Mouse (Mus musculus) midbrain, embryonic 11.5 days (tissue): ENCODE data around the gene Pfdn5. TPM values are rescaled to one million over a fixed set of nuclear protein-coding genes. Genes with fewer than 3 reads are reported as not detected.
A peak's percentile ranks its signal among the peaks of the same experiment; 100 is the strongest.

ENCODE experiments used
- ATAC-seq: fragments of 200-750 bp; cut with Nextera tagmentation; 2 replicates; pipeline ENCODE4 v1.8.0; 2017; ENCODE audit warnings: moderate TSS enrichment, moderate library complexity; ENCODE audit not compliant: low FRiP score
- DNase-seq: peaks from one replicate; pipeline ENCODE4 v3.0.0; 2015; ENCODE audit warnings: low spot score; ENCODE audit errors: missing footprints
- H3K27ac ChIP-seq: fragments of 300-500 bp; sonication (generic); 2 replicates; pipeline ENCODE4 v1.5.1; 2014; ENCODE audit warnings: low read depth, low read length
- H3K27me3 ChIP-seq: fragments of 300-500 bp; sonication (generic); 2 replicates; pipeline ENCODE4 v1.6.1; 2014; ENCODE audit warnings: mild to moderate bottlenecking, low read length, moderate library complexity, mixed read lengths; ENCODE audit not compliant: control insufficient read depth, insufficient read depth
- H3K36me3 ChIP-seq: fragments of 300-500 bp; sonication (generic); 2 replicates; pipeline ENCODE4 v1.6.1; 2014; ENCODE audit warnings: mild to moderate bottlenecking, low read length, moderate library complexity, mixed read lengths; ENCODE audit not compliant: control insufficient read depth, insufficient read depth
- H3K4me1 ChIP-seq: fragments of 300-500 bp; sonication (generic); 2 replicates; pipeline ENCODE4 v1.6.1; 2014; ENCODE audit warnings: low read length; ENCODE audit not compliant: control insufficient read depth, insufficient read depth
- H3K4me2 ChIP-seq: fragments of 300-500 bp; sonication (generic); 2 replicates; pipeline ENCODE4 v1.6.1; 2014; ENCODE audit warnings: mild to moderate bottlenecking, moderate library complexity
- H3K4me3 ChIP-seq: fragments of 300-500 bp; sonication (generic); 2 replicates; pipeline ENCODE4 v1.5.1; 2014; ENCODE audit warnings: low read depth, low read length
- H3K9ac ChIP-seq: fragments of 300-500 bp; sonication (generic); 2 replicates; pipeline ENCODE4 v1.6.1; 2014; ENCODE audit warnings: low read length
- H3K9me3 ChIP-seq: fragments of 300-500 bp; sonication (generic); 2 replicates; pipeline ENCODE4 v1.6.1; 2016; ENCODE audit warnings: low read length; ENCODE audit not compliant: control insufficient read depth
- WGBS: fragments of 180-500 bp; shearing (Covaris S2); extraction: QIAGEN DNeasy Blood & Tissue Kit; methylation state at CpG from one replicate; pipeline ENCODE4 v1.1.7; 2014; 5-methylcytosine and 5-hydroxymethylcytosine counted together
- polyA plus RNA-seq: library from polyadenylated mRNA; unstranded; fragments of >200 nt; fragmentation: Nextera tagmentation; extraction: Ambion mirVana; gene quantifications from 2 replicates; pipeline ENCODE4 v1.2.1, GENCODE M21; 2014

Pfdn5 gene
- polyA plus RNA-seq, 1 experiment from 2014 or later: 404 TPM

GRCm38 (mm10) chr15:102295633-102296367 lies 30.1 kb upstream of the Pfdn5 start, which contains the start of gene Espl1:
Gene Espl1 (plus strand): TSS chr15:102296266.
- peaks cover 4% of the 10 kb centered on the region for H3K4me1 ChIP-seq
- H3K9me3 ChIP-seq: no peaks in the 10 kb centered on the region
- no peak within 1 kb of the TSS for H3K27ac ChIP-seq
- no peaks in the 10 kb centered on the region for H3K27me3 ChIP-seq
- H3K4me3 ChIP-seq: peak within 1 kb of the TSS; percentile 71
- ATAC-seq (peak; percentile 100), DNase-seq (peak; percentile 99)
- peak within 1 kb of the TSS; percentile 66 for H3K9ac ChIP-seq
- peak within 1 kb of the TSS; percentile 82 for H3K4me2 ChIP-seq
- 9% methylated on average over 25 of the region's 25 CpGs for WGBS
- peaks cover 17% of the 10 kb centered on the region for H3K36me3 ChIP-seq

GRCm38 (mm10) chr15:102296368-102297006 lies 29.4 kb upstream of the Pfdn5 start:
- 5% methylated on average over 24 of the region's 24 CpGs for WGBS

DNA sequence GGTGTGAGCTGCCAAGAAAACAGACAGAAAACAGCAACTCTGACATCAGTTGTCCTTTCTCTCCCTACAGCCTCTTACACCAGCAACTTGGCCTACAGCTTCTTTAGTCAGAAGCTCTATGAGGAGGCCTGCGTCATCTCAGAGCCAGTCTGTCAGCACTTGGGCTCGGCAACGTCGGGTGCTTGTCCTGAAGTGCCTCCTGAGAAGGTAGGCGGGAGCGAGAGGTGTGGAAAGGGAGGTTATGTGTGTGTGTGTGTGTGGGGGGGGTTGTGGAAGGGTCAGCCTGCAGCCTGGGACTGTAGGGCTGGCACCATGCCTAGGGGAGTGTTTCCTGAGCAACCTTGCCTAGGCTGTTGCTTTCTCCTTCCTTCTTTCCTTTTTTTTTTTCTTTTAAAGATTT lies 23.4 kb upstream of the Pfdn5 start:
- DNase-seq (no peak), ATAC-seq (no peak)
- Histone ChIP-seq H3K4me2 (no peak overlapping the region), H3K9ac (no peak overlapping the region), H3K4me3 (no peak overlapping the region), H3K36me3 (peaks cover 45% of the 10 kb centered on the region), H3K9me3 (no peaks in the 10 kb centered on the region), H3K4me1 (no peaks in the 10 kb centered on the region), H3K27me3 (no peaks in the 10 kb centered on the region), H3K27ac (no peak overlapping the region)
- 92% methylated on average over 6 of the region's 6 CpGs for WGBS

More at GRCm38 (mm10) chr15:102296368-102297006, 29.4 kb upstream of the Pfdn5 start:
- H3K4me2 ChIP-seq: peak overlapping the region; percentile 82
- H3K27me3 ChIP-seq: no peaks in the 10 kb centered on the region
- H3K9me3 ChIP-seq: no peaks in the 10 kb centered on the region
- no peak overlapping the region for H3K27ac ChIP-seq
- peak; percentile 72 for ATAC-seq
- peak overlapping the region; percentile 66 for H3K9ac ChIP-seq
- H3K4me1 ChIP-seq: peaks cover 4% of the 10 kb centered on the region
- H3K36me3 ChIP-seq: peaks cover 23% of the 10 kb centered on the region
- DNase-seq: no peak
- H3K4me3 ChIP-seq: peak overlapping the region; percentile 71

DNA sequence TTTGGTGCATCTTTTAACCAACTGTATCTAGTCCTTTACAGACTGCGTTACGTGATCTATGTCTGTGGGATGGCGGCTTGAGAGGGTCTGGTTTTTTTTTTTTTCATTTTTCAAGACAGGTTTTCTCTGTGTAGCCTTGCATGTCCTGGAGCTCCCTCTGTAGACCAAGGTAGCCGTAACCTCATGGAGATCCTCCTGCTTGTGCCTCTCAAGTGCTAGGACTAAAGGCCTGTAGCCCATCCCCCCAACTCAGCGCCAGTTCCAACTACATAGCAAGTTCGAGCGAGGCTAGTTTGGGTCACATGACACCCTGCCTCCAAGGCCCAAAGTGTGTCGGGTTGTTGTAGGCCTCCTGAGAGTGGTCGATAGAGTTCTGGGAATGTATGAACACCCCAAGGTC lies 17.2 kb upstream of the Pfdn5 start:
- Histone ChIP-seq H3K4me2 (no peak overlapping the region), H3K27me3 (no peaks in the 10 kb centered on the region), H3K4me3 (no peak overlapping the region), H3K9ac (no peak overlapping the region), H3K9me3 (no peaks in the 10 kb centered on the region), H3K36me3 (peaks cover 31% of the 10 kb centered on the region), H3K27ac (no peak overlapping the region), H3K4me1 (no peaks in the 10 kb centered on the region)
- DNase-seq (peak; percentile 35), ATAC-seq (no peak)
- 92% methylated on average over 9 of the region's 9 CpGs for WGBS

- H3K4me3 ChIP-seq: no peak overlapping the region
- H3K36me3 ChIP-seq: peaks cover 28% of the 10 kb centered on the region
- DNase-seq (peak; percentile 59), ATAC-seq (no peak)
- no peaks in the 10 kb centered on the region for H3K27me3 ChIP-seq
- H3K4me2 ChIP-seq: no peak overlapping the region
- 91% methylated on average over 10 of the region's 10 CpGs for WGBS
- no peaks in the 10 kb centered on the region for H3K9me3 ChIP-seq
- H3K4me1 ChIP-seq: no peaks in the 10 kb centered on the region
- H3K9ac ChIP-seq: no peak overlapping the region
- no peak overlapping the region for H3K27ac ChIP-seq
Measured at GRCm38 (mm10) chr15:102310074-102310845, 15.7 kb upstream of the Pfdn5 start.

DNA sequence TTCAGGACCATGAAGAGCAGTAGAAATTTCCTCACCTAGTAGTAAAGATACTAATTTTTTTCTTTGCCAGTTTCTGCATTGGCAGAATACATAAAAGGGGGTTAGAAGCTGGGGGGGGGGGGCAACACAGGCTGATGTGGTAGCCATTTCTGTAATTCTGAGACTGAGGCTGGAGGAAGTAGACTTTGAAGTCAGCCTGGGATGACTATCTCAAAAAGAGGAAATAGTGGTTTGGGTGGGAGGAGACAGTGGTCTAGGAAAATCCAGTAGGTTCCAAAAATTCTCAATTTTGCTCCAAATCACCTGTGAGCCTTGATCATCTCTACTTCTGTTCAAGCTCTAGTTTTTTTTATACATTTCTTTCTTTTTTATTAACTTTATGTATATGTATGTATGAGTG lies 14.4 kb upstream of the Pfdn5 start:
- H3K9me3 ChIP-seq: no peaks in the 10 kb centered on the region
- DNase-seq: peak; percentile 75
- H3K4me2 ChIP-seq: no peak overlapping the region
- H3K36me3 ChIP-seq: peaks cover 24% of the 10 kb centered on the region
- no peak for ATAC-seq
- H3K27me3 ChIP-seq: no peaks in the 10 kb centered on the region
- no peak overlapping the region for H3K4me3 ChIP-seq
- H3K4me1 ChIP-seq: no peaks in the 10 kb centered on the region
- H3K27ac ChIP-seq: no peak overlapping the region
- H3K9ac ChIP-seq: no peak overlapping the region

DNA sequence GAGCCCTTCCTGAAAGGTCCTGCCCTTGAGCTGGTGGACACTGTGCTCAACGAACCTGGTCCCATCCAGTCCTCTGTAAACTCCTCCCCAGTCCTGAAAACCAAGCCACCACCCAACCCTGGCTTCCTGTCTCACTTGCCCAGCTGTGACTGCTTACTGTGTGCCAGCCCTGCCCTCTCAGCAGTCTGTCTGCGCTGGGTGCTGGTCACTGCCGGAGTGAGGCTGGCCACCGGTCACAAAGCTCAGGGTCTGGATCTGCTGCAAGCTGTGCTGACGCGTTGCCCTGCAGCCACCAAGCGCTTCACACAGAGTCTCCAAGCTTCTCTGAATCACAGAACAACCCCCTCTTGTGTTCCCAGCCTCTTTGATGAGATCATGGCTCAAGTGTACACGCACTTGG lies 10.6 kb upstream of the Pfdn5 start:
- Histone ChIP-seq H3K9ac (no peak overlapping the region), H3K4me1 (no peaks in the 10 kb centered on the region), H3K27me3 (no peaks in the 10 kb centered on the region), H3K9me3 (no peaks in the 10 kb centered on the region), H3K4me3 (no peak overlapping the region), H3K4me2 (no peak overlapping the region), H3K36me3 (peaks cover 26% of the 10 kb centered on the region), H3K27ac (no peak overlapping the region)
- DNase-seq (peak; percentile 49), ATAC-seq (no peak)
- WGBS: 96% methylated on average over 8 of the region's 8 CpGs

- Histone ChIP-seq H3K27ac (no peak overlapping the region), H3K36me3 (peaks cover 31% of the 10 kb centered on the region), H3K4me2 (no peak overlapping the region), H3K4me3 (no peak overlapping the region), H3K4me1 (no peaks in the 10 kb centered on the region), H3K9ac (no peak overlapping the region), H3K27me3 (no peaks in the 10 kb centered on the region), H3K9me3 (no peaks in the 10 kb centered on the region)
- DNase-seq (peak; percentile 86), ATAC-seq (no peak)
- WGBS: 91% methylated on average over 6 of the region's 6 CpGs
Measured at GRCm38 (mm10) chr15:102316263-102316662, 9.7 kb upstream of the Pfdn5 start.
